Mouse (Mus musculus): ENCODE measurements around the gene Bbs12. TPM values are rescaled to one million over a fixed set of nuclear protein-coding genes. Genes with fewer than 3 reads are reported as not detected.

The Bbs12 gene
- polyA plus RNA-seq, 1 experiment from 2014 or later: 5.3 TPM

GRCm38 (mm10) chr3:37341110-37341509 lies 28.8 kb downstream of the Bbs12 start:
- no peaks in the 10 kb centered on the region for H3K36me3 ChIP-seq (ENCODE audit: control insufficient read depth, insufficient read depth)
- H3K27ac ChIP-seq (ENCODE audit: low read length): no peak overlapping the region
- no peaks in the 10 kb centered on the region for H3K4me1 ChIP-seq (ENCODE audit: control insufficient read depth, insufficient read depth, low read length)
- no peaks in the 10 kb centered on the region for H3K27me3 ChIP-seq (ENCODE audit: control insufficient read depth, insufficient read depth, low read length)
- H3K9me3 ChIP-seq (replicated peaks; ENCODE audit: control insufficient read depth, low read length): no peaks in the 10 kb centered on the region
- no peak overlapping the region for H3K4me2 ChIP-seq (ENCODE audit: low read depth, low read length)
- no peak overlapping the region for H3K9ac ChIP-seq (ENCODE audit: low read length)
- no peak for ATAC-seq (replicated peaks; ENCODE audit: extremely low read depth, insufficient read depth, low FRiP score)
- H3K4me3 ChIP-seq (ENCODE audit: low read length): no peak overlapping the region
- WGBS: 61% methylated on average over 5 of the region's 5 CpGs

GRCm38 (mm10) chr3:37342811-37343210 lies 30.5 kb downstream of the Bbs12 start:
- Histone ChIP-seq H3K27me3 (ENCODE audit: control insufficient read depth, insufficient read depth, low read length) (peaks cover 10% of the 10 kb centered on the region; the same call in 1 of the 2 replicates), H3K4me1 (ENCODE audit: control insufficient read depth, insufficient read depth, low read length) (peaks cover 1% of the 10 kb centered on the region; the same call in 1 of the 2 replicates), H3K4me2 (ENCODE audit: low read depth, low read length) (no peak overlapping the region), H3K9me3 (replicated peaks; ENCODE audit: control insufficient read depth, low read length) (no peaks in the 10 kb centered on the region), H3K36me3 (ENCODE audit: control insufficient read depth, insufficient read depth) (no peaks in the 10 kb centered on the region), H3K4me3 (ENCODE audit: low read length) (no peak overlapping the region), H3K27ac (ENCODE audit: low read length) (no peak overlapping the region), H3K9ac (ENCODE audit: low read length) (no peak overlapping the region)
- 47% methylated on average over 5 of the region's 5 CpGs for WGBS
- ATAC-seq (replicated peaks; ENCODE audit: extremely low read depth, insufficient read depth, low FRiP score): no peak

GRCm38 (mm10) chr3:37347671-37348070 lies 35.3 kb downstream of the Bbs12 start:
- Histone ChIP-seq H3K27ac (ENCODE audit: low read length) (no peak overlapping the region), H3K36me3 (ENCODE audit: control insufficient read depth, insufficient read depth) (no peaks in the 10 kb centered on the region), H3K4me3 (ENCODE audit: low read length) (peak overlapping the region; percentile 63), H3K27me3 (ENCODE audit: control insufficient read depth, insufficient read depth, low read length) (peaks cover 19% of the 10 kb centered on the region; the same call in 1 of the 2 replicates), H3K4me1 (ENCODE audit: control insufficient read depth, insufficient read depth, low read length) (peaks cover 5% of the 10 kb centered on the region), H3K9ac (ENCODE audit: low read length) (no peak overlapping the region; the same call in 1 of the 2 replicates), H3K4me2 (ENCODE audit: low read depth, low read length) (peak overlapping the region; percentile 86), H3K9me3 (replicated peaks; ENCODE audit: control insufficient read depth, low read length) (no peaks in the 10 kb centered on the region)
- 37% methylated on average over 9 of the region's 9 CpGs for WGBS
- no peak for ATAC-seq (replicated peaks; ENCODE audit: extremely low read depth, insufficient read depth, low FRiP score)

DNA sequence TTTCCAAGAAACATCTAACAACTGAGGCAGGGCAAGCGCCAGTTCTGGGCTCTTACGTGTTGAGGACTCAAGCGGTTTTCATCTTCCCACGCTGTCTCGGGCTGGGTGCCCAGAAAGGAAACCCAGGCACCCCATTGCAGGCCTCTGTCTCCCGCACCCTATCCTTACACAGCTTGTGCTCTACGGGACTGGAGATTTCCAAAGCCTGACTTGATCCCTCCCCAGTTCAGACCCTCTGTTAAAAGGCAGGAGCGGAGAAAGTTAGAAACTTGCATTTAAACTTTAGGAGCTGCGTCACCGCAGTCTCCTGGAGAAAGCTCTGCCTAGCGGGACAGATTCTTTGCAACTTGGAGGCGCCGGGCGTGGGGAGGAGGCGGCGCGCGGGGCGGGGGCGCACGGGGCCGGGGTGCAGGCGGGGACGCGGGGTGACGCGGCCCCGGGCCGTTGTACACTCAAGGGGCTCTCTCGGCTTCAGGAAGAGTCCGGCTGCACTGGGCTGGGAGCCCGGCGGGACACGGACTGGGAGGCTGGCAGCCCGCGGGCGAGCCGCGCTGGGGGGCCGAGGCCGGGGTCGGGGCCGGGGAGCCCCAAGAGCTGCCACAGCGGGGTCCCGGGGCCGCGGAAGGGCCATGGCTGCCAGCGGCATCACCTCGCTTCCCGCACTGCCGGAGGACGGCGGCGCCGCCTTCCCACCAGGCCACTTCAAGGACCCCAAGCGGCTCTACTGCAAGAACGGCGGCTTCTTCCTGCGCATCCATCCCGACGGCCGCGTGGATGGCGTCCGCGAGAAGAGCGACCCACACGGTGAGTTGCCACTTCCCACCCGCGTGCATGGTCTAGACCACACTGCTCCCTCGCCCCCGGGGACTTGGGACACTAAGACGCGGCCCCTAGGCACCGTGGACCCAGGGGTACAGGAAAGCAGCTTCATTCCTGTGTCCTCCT lies 36.1 kb downstream of the Bbs12 start, which contains the start of gene Fgf2:
Fgf2 (plus strand) TSS at position 126 of the 945 bp plus-strand sequence.
- Histone ChIP-seq H3K4me3 (ENCODE audit: low read length) (peak within 1 kb of the TSS; percentile 63), H3K4me2 (ENCODE audit: low read depth, low read length) (peak within 1 kb of the TSS; percentile 86), H3K27ac (ENCODE audit: low read length) (no peak within 1 kb of the TSS), H3K4me1 (ENCODE audit: control insufficient read depth, insufficient read depth, low read length) (peaks cover 5% of the 10 kb centered on the region), H3K27me3 (ENCODE audit: control insufficient read depth, insufficient read depth, low read length) (peaks cover 19% of the 10 kb centered on the region; the same call in 1 of the 2 replicates), H3K9ac (ENCODE audit: low read length) (peak within 1 kb of the TSS; percentile 75), H3K36me3 (ENCODE audit: control insufficient read depth, insufficient read depth) (no peaks in the 10 kb centered on the region), H3K9me3 (replicated peaks; ENCODE audit: control insufficient read depth, low read length) (no peaks in the 10 kb centered on the region)
- WGBS: 1% methylated on average over 74 of the region's 75 CpGs
- ATAC-seq (replicated peaks; ENCODE audit: extremely low read depth, insufficient read depth, low FRiP score): peak; percentile 59

DNA sequence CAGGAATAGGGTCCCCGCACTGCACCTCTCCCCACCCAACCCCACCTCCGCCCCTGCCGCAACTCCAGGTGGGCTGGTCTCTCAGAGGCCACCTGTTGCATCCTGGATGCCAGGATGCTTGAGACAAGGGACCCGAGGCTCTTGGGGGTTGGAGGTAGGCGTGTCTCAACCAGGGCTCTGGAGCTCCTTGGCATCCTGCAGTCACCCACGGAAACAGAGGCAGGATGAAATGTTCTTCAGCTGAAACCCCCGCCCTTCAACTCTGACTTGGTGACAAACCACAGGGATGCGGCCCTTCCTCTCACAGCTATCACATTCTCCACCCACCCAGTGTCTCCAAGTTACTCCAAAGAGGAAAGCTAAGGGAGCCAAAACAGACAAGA lies 36.8 kb downstream of the Bbs12 start:
- Histone ChIP-seq H3K27me3 (ENCODE audit: control insufficient read depth, insufficient read depth, low read length) (peaks cover 19% of the 10 kb centered on the region; the same call in 1 of the 2 replicates), H3K9me3 (replicated peaks; ENCODE audit: control insufficient read depth, low read length) (no peaks in the 10 kb centered on the region)

DNA sequence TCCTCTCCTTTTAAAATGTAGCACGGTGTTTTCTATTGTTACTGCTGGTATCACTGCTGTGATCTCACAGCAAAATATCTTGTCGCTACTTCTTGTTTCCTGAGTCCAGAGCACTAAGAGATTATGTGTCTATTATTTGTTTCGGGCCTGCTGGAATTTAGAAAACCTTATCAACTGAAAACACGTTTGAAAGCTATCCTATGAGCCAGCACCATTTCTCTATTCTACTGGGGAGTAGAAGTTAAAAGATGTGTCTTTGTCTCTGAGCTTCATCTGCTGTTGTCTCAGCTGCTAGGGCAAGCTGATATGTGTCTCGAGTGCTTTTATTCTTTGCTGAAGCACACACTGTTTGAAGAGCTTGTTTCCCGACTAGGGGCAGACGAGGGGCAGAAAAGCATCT lies 38.0 kb downstream of the Bbs12 start:
- H3K27me3 ChIP-seq (ENCODE audit: control insufficient read depth, insufficient read depth, low read length): peaks cover 19% of the 10 kb centered on the region; the same call in 1 of the 2 replicates

More for the DNA sequence above, 36.8 kb downstream of the Bbs12 start:
- H3K4me1 ChIP-seq (ENCODE audit: control insufficient read depth, insufficient read depth, low read length): peaks cover 5% of the 10 kb centered on the region
- H3K27ac ChIP-seq (ENCODE audit: low read length): no peak overlapping the region
- ATAC-seq (replicated peaks; ENCODE audit: extremely low read depth, insufficient read depth, low FRiP score): no peak
- peak overlapping the region; percentile 75 for H3K9ac ChIP-seq (ENCODE audit: low read length)
- peak overlapping the region; percentile 86 for H3K4me2 ChIP-seq (ENCODE audit: low read depth, low read length)
- 15% methylated on average over 8 of the region's 8 CpGs for WGBS
- H3K36me3 ChIP-seq (ENCODE audit: control insufficient read depth, insufficient read depth): no peaks in the 10 kb centered on the region
- peak overlapping the region; percentile 63 for H3K4me3 ChIP-seq (ENCODE audit: low read length)

DNA sequence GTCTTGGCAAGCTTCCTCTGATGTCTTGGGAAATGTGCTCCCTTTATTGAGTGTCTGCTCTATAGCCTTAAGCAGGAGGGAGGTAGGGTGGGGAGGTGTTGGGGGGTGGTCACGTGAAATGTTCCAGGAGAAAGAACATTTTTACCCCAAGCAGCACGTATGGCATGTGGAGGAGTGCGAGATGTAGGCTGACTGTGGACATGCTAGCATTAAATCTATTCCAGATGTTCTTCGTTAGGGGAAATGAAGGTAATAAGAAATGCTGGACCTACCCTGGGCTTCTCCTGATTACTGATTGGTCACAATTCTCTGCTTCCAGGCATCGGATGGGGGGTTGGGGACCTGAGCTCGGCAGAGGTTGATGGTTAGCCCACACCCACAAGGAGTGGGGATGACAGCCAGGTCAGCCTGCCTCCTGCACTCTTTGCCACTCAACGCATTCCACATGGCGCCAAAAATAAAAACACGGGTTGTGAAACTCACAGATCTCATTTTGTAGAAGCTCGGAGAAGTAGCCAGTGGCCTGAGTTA lies 41.7 kb downstream of the Bbs12 start:
- WGBS: 54% methylated on average over 10 of the region's 10 CpGs
- 0 out of 2 replicates have a peak, but pooled peaks have one; percentile 32 for ATAC-seq (replicated peaks; ENCODE audit: extremely low read depth, insufficient read depth, low FRiP score)
- no peak overlapping the region for H3K4me3 ChIP-seq (ENCODE audit: low read length)
- no peaks in the 10 kb centered on the region; the same call in none of the 2 replicates for H3K4me1 ChIP-seq (ENCODE audit: control insufficient read depth, insufficient read depth, low read length)
- no peak overlapping the region for H3K27ac ChIP-seq (ENCODE audit: low read length)
- peaks cover 7% of the 10 kb centered on the region; the same call in 1 of the 2 replicates for H3K27me3 ChIP-seq (ENCODE audit: control insufficient read depth, insufficient read depth, low read length)
- H3K9me3 ChIP-seq (replicated peaks; ENCODE audit: control insufficient read depth, low read length): no peaks in the 10 kb centered on the region
- no peak overlapping the region for H3K4me2 ChIP-seq (ENCODE audit: low read depth, low read length)
- no peaks in the 10 kb centered on the region for H3K36me3 ChIP-seq (ENCODE audit: control insufficient read depth, insufficient read depth)
- H3K9ac ChIP-seq (ENCODE audit: low read length): no peak overlapping the region

More for the DNA sequence above, 38.0 kb downstream of the Bbs12 start:
- Histone ChIP-seq H3K4me1 (ENCODE audit: control insufficient read depth, insufficient read depth, low read length) (peaks cover 5% of the 10 kb centered on the region), H3K4me2 (ENCODE audit: low read depth, low read length) (no peak overlapping the region), H3K9ac (ENCODE audit: low read length) (no peak overlapping the region), H3K9me3 (replicated peaks; ENCODE audit: control insufficient read depth, low read length) (no peaks in the 10 kb centered on the region), H3K4me3 (ENCODE audit: low read length) (no peak overlapping the region), H3K36me3 (ENCODE audit: control insufficient read depth, insufficient read depth) (no peaks in the 10 kb centered on the region), H3K27ac (ENCODE audit: low read length) (no peak overlapping the region)
- ATAC-seq (replicated peaks; ENCODE audit: extremely low read depth, insufficient read depth, low FRiP score): no peak
- 41% methylated on average over 7 of the region's 7 CpGs for WGBS

- Histone ChIP-seq H3K9me3 (replicated peaks; ENCODE audit: control insufficient read depth, low read length) (no peaks in the 10 kb centered on the region), H3K9ac (ENCODE audit: low read length) (no peak overlapping the region), H3K36me3 (ENCODE audit: control insufficient read depth, insufficient read depth) (no peaks in the 10 kb centered on the region), H3K27ac (ENCODE audit: low read length) (no peak overlapping the region), H3K27me3 (ENCODE audit: control insufficient read depth, insufficient read depth, low read length) (no peaks in the 10 kb centered on the region; the same call in 1 of the 2 replicates), H3K4me2 (ENCODE audit: low read depth, low read length) (no peak overlapping the region), H3K4me3 (ENCODE audit: low read length) (no peak overlapping the region), H3K4me1 (ENCODE audit: control insufficient read depth, insufficient read depth, low read length) (no peaks in the 10 kb centered on the region; the same call in 1 of the 2 replicates)
- no peak for ATAC-seq (replicated peaks; ENCODE audit: extremely low read depth, insufficient read depth, low FRiP score)
- WGBS: 80% methylated on average over 1 of the region's 1 CpGs
Observed at GRCm38 (mm10) chr3:37354737-37355136, 42.4 kb downstream of the Bbs12 start.

- Histone ChIP-seq H3K36me3 (ENCODE audit: control insufficient read depth, insufficient read depth) (no peaks in the 10 kb centered on the region), H3K27ac (ENCODE audit: low read length) (no peak overlapping the region), H3K4me2 (ENCODE audit: low read depth, low read length) (no peak overlapping the region), H3K4me1 (ENCODE audit: control insufficient read depth, insufficient read depth, low read length) (no peaks in the 10 kb centered on the region), H3K27me3 (ENCODE audit: control insufficient read depth, insufficient read depth, low read length) (no peaks in the 10 kb centered on the region), H3K9me3 (replicated peaks; ENCODE audit: control insufficient read depth, low read length) (no peaks in the 10 kb centered on the region), H3K9ac (ENCODE audit: low read length) (no peak overlapping the region), H3K4me3 (ENCODE audit: low read length) (no peak overlapping the region)
- no peak for ATAC-seq (replicated peaks; ENCODE audit: extremely low read depth, insufficient read depth, low FRiP score)
- 61% methylated on average over 9 of the region's 9 CpGs for WGBS
Observed at GRCm38 (mm10) chr3:37360729-37361128, 48.4 kb downstream of the Bbs12 start.
